Mouse (Mus musculus): Measurements from ENCODE around the gene Tagap. TPM values are rescaled to one million over a fixed set of nuclear protein-coding genes. Genes with fewer than 3 reads are reported as not detected.

Tagap gene
- polyA plus RNA-seq (2012; rRNA removed): 0.25 and 0.39 TPM in 2 replicates

- Histone ChIP-seq H3K27ac (ENCODE audit: insufficient read depth, low read length) (no peak within 1 kb of the TSS), H3K4me1 (ENCODE audit: control insufficient read depth, insufficient read depth, low read length) (no peaks in the 10 kb centered on the region), H3K4me3 (replicated peaks; ENCODE audit: insufficient read depth, low read depth, low read length) (no peak within 1 kb of the TSS), H3K27me3 (ENCODE audit: control insufficient read depth, insufficient read depth, low read length) (no peaks in the 10 kb centered on the region)
- WGBS: 71% methylated on average over 13 of the region's 13 CpGs
- DNase-seq: no peak
- TF ChIP-seq CTCF (IDR thresholded peaks at IDR 0.05; ENCODE audit: borderline replicate concordance, insufficient read depth, low read depth, low read length) (no peak), POLR2A (IDR thresholded peaks at IDR 0.05; ENCODE audit: borderline replicate concordance, insufficient read depth, low read length) (no peak)
These were observed at the start of gene Tagap for GRCm38 (mm10) chr17:7925413-7926160. Gene Tagap (plus strand): TSS chr17:7926000.

DNA sequence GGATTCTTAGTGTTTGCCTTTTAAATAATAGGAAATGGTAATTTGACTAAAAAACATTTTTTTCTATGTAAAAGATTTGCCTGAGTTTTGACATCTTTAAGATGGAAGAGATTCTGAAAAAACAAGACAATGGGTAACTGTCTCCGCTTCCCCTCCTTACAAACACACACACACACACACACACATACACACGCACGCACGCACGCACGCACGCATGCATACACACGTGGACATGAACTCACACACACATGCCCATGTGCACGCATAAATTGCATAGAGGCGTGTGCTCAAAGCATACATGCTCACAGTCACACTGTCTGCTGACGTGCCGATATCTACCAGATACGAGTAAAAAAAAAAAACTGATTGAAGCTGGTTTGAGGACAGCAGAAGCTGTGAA is 49.3 kb upstream of the Tagap start:
- 95% methylated on average over 13 of the region's 13 CpGs for WGBS
- TF ChIP-seq POLR2A (IDR thresholded peaks at IDR 0.05; ENCODE audit: borderline replicate concordance, insufficient read depth, low read length): no peak
- Histone ChIP-seq H3K27me3 (ENCODE audit: control insufficient read depth, insufficient read depth, low read length) (no peaks in the 10 kb centered on the region; the same call in 1 of the 2 replicates), H3K4me1 (ENCODE audit: control insufficient read depth, insufficient read depth, low read length) (peaks cover 3% of the 10 kb centered on the region; the same call in 1 of the 2 replicates), H3K4me3 (replicated peaks; ENCODE audit: insufficient read depth, low read depth, low read length) (no peak overlapping the region), H3K27ac (ENCODE audit: insufficient read depth, low read length) (no peak overlapping the region)
- no peak for DNase-seq

GRCm38 (mm10) chr17:7877191-7877764 is 48.5 kb upstream of the Tagap start:
- Histone ChIP-seq H3K4me1 (ENCODE audit: control insufficient read depth, insufficient read depth, low read length) (peaks cover 3% of the 10 kb centered on the region; the same call in 1 of the 2 replicates), H3K27ac (ENCODE audit: insufficient read depth, low read length) (no peak overlapping the region), H3K4me3 (replicated peaks; ENCODE audit: insufficient read depth, low read depth, low read length) (no peak overlapping the region), H3K27me3 (ENCODE audit: control insufficient read depth, insufficient read depth, low read length) (no peaks in the 10 kb centered on the region; the same call in 1 of the 2 replicates)
- 85% methylated on average over 7 of the region's 7 CpGs for WGBS
- no peak for TF ChIP-seq CTCF (IDR thresholded peaks at IDR 0.05; ENCODE audit: borderline replicate concordance, insufficient read depth, low read depth, low read length)
- TF ChIP-seq POLR2A (IDR thresholded peaks at IDR 0.05; ENCODE audit: borderline replicate concordance, insufficient read depth, low read length): no peak
- no peak for DNase-seq

- Histone ChIP-seq H3K27ac (ENCODE audit: insufficient read depth, low read length) (no peak overlapping the region), H3K4me1 (ENCODE audit: control insufficient read depth, insufficient read depth, low read length) (peaks cover 3% of the 10 kb centered on the region; the same call in 1 of the 2 replicates), H3K4me3 (replicated peaks; ENCODE audit: insufficient read depth, low read depth, low read length) (no peak overlapping the region), H3K27me3 (ENCODE audit: control insufficient read depth, insufficient read depth, low read length) (no peaks in the 10 kb centered on the region; the same call in 1 of the 2 replicates)
- DNase-seq: no peak
- no peak for TF ChIP-seq POLR2A (IDR thresholded peaks at IDR 0.05; ENCODE audit: borderline replicate concordance, insufficient read depth, low read length)
- no peak for TF ChIP-seq CTCF (IDR thresholded peaks at IDR 0.05; ENCODE audit: borderline replicate concordance, insufficient read depth, low read depth, low read length)
- whole genome bisulfite sequencing: 68% methylated on average over 2 of the region's 2 CpGs
These were observed 47.9 kb upstream of the Tagap start for GRCm38 (mm10) chr17:7877878-7878277.

- Histone ChIP-seq H3K4me1 (ENCODE audit: control insufficient read depth, insufficient read depth, low read length) (no peaks in the 10 kb centered on the region), H3K27me3 (ENCODE audit: control insufficient read depth, insufficient read depth, low read length) (no peaks in the 10 kb centered on the region; the same call in 1 of the 2 replicates), H3K4me3 (replicated peaks; ENCODE audit: insufficient read depth, low read depth, low read length) (no peak overlapping the region), H3K27ac (ENCODE audit: insufficient read depth, low read length) (no peak overlapping the region)
- TF ChIP-seq POLR2A (IDR thresholded peaks at IDR 0.05; ENCODE audit: borderline replicate concordance, insufficient read depth, low read length) (no peak), CTCF (IDR thresholded peaks at IDR 0.05; ENCODE audit: borderline replicate concordance, insufficient read depth, low read depth, low read length) (no peak)
- DNase-seq: no peak
- WGBS: 87% methylated on average over 4 of the region's 4 CpGs
These were observed 46.3 kb upstream of the Tagap start for GRCm38 (mm10) chr17:7879529-7879928.

GRCm38 (mm10) chr17:7883126-7883525 is 42.7 kb upstream of the Tagap start:
- Histone ChIP-seq H3K4me3 (replicated peaks; ENCODE audit: insufficient read depth, low read depth, low read length) (no peak overlapping the region), H3K4me1 (ENCODE audit: control insufficient read depth, insufficient read depth, low read length) (no peaks in the 10 kb centered on the region), H3K27ac (ENCODE audit: insufficient read depth, low read length) (no peak overlapping the region), H3K27me3 (ENCODE audit: control insufficient read depth, insufficient read depth, low read length) (no peaks in the 10 kb centered on the region)
- no peak for TF ChIP-seq CTCF (IDR thresholded peaks at IDR 0.05; ENCODE audit: borderline replicate concordance, insufficient read depth, low read depth, low read length)
- 84% methylated on average over 11 of the region's 11 CpGs for WGBS
- no peak for DNase-seq

DNA sequence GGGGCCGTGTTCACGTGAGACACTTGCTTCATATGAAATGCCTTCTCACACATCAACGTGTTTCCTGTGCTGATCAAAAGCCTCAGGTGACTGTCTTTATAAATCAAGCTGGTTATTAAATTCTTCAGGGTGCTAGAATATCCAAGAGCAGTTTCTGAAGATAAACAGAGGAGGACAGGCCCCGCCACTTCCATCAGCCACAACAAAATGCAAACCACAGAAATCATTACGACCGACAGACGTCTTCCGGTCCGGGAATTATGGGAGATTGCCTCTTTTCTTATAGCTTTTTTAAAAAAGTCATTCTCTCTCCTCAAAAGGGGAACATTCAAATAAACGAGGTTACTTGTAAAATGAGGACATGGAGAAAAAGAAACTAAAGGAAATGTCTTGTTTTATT is 41.2 kb upstream of the Tagap start:
- H3K27ac ChIP-seq (ENCODE audit: insufficient read depth, low read length): no peak overlapping the region
- DNase-seq: no peak
- no peaks in the 10 kb centered on the region for H3K4me1 ChIP-seq (ENCODE audit: control insufficient read depth, insufficient read depth, low read length)
- WGBS: 92% methylated on average over 10 of the region's 10 CpGs
- H3K4me3 ChIP-seq (replicated peaks; ENCODE audit: insufficient read depth, low read depth, low read length): no peak overlapping the region
- TF ChIP-seq CTCF (IDR thresholded peaks at IDR 0.05; ENCODE audit: borderline replicate concordance, insufficient read depth, low read depth, low read length) (no peak), POLR2A (IDR thresholded peaks at IDR 0.05; ENCODE audit: borderline replicate concordance, insufficient read depth, low read length) (no peak)
- no peaks in the 10 kb centered on the region for H3K27me3 ChIP-seq (ENCODE audit: control insufficient read depth, insufficient read depth, low read length)

Measured in cerebellum, adult 2 months (tissue).